Mouse (Mus musculus) small intestine, adult 2 months (tissue): ENCODE measurements at regions not wholly inside any gene's neighbourhood (a gene's known extent, or its start where the extent isn't known, plus 50 kb on each side); places are given as distances from the start of the nearest gene placed in this dataset.

Experiments
- CTCF ChIP-seq: fragments of 200-500 bp; IDR thresholded peaks from 2 replicates; pipeline ENCODE4 v1.5.1; 2012; ENCODE audit warnings: low read depth, mild to moderate bottlenecking, control low read depth, inconsistent platforms, low read length, moderate library complexity, mixed read lengths; ENCODE audit not compliant: insufficient replicate concordance, insufficient read length; ENCODE audit errors: extremely low read depth
- POLR2A ChIP-seq: fragments of 200-500 bp; IDR thresholded peaks from 2 replicates; pipeline ENCODE4 v1.6.1; 2012; ENCODE audit warnings: low read depth, mild to moderate bottlenecking, control low read depth, inconsistent platforms, low read length, moderate library complexity

DNA sequence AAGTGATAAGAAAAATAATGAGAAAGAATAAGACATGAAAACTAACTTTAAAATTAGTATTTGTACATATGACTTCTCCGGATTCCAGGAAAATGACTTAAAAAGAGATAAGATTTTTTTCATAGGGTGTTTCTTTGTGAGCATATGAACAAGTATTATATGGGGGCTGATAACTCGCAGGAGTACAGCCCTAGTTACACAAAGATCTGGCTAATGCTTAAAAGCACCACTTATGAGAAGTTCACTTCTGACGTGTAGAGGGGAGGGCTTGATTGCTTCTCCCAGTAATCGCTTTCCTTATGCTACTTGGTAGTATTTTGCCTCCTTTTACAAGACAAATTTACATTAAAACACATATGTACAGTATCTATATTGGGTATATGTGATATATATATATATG, 72.3 kb upstream of the Cxadr start:
- TF ChIP-seq POLR2A (no peak), CTCF (no peak)
